Mouse (Mus musculus): Measurements from ENCODE around the gene Gm4792. TPM values are rescaled to one million over a fixed set of nuclear protein-coding genes. Genes with fewer than 3 reads are reported as not detected.

Gm4792 gene
- total and polyA plus RNA-seq, 2 experiments from 2014 or later = 0.42 TPM; not detected in 1

DNA sequence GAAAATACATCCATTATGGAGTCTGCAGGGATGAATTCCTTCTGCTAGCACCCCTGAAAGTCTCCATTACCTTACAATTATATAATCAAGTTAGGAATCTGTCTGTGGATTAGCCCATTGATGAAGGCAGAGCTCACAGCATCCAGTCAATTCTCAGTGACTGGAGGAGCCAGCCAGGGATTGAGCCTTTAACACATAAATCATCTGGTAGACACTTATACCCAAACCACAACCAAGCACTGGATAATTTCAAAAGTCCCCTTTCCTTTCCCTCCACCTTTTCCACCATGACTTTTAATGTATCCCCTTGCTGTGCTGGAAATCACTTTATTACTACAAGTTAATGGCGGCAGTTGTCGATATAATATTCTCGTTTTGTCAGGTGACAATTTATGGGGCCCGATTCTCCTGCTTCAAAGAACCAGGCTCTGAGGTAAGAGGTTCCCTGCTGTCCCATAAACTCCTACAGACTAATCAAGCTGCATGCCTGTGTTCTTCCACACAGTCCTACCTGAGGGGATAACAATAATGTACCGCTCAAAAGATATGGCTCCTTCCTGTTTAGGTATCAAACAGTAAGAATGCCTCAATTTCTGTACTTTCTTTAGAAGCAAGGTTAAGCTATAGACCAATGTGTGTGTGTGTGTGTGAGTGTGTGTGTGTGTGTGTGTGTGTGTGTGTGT lies 2.4 kb downstream of the Gm4792 start:
- Histone ChIP-seq H3K27ac (ENCODE audit: low read depth, low read length) (no peak overlapping the region), H3K9me3 (ENCODE audit: low read length) (no peaks in the 10 kb centered on the region), H3K27me3 (ENCODE audit: insufficient read depth, low read length) (no peaks in the 10 kb centered on the region), H3K9ac (replicated peaks; ENCODE audit: low read length, poor library complexity, severe bottlenecking) (no peak overlapping the region), H3K4me1 (ENCODE audit: insufficient read depth, low read length) (no peaks in the 10 kb centered on the region), H3K4me2 (ENCODE audit: low read depth, low read length, poor library complexity, severe bottlenecking) (no peak overlapping the region), H3K36me3 (ENCODE audit: insufficient read depth, low read length) (no peaks in the 10 kb centered on the region), H3K4me3 (ENCODE audit: low read depth, low read length) (no peak overlapping the region)
- no peak for ATAC-seq (ENCODE audit: low FRiP score)
- DNase-seq (ENCODE audit: low spot score) = no peak
- TF ChIP-seq CTCF (IDR thresholded peaks at IDR 0.05) = no peak
- 91% methylated on average over 5 of the region's 5 CpGs for WGBS

- no peak overlapping the region for H3K4me3 ChIP-seq (ENCODE audit: low read depth, low read length)
- no peak overlapping the region for H3K9ac ChIP-seq (replicated peaks; ENCODE audit: low read length, poor library complexity, severe bottlenecking)
- DNase-seq (ENCODE audit: low spot score) (peak; percentile 73), ATAC-seq (ENCODE audit: low FRiP score) (peak; percentile 65; the same call in 1 of the 2 replicates)
- H3K27me3 ChIP-seq (ENCODE audit: insufficient read depth, low read length) = no peaks in the 10 kb centered on the region
- no peaks in the 10 kb centered on the region for H3K4me1 ChIP-seq (ENCODE audit: insufficient read depth, low read length)
- no peak overlapping the region for H3K4me2 ChIP-seq (ENCODE audit: low read depth, low read length, poor library complexity, severe bottlenecking)
- H3K27ac ChIP-seq (ENCODE audit: low read depth, low read length) = peak overlapping the region; percentile 57
- 29% methylated on average over 6 of the region's 6 CpGs for WGBS
- no peaks in the 10 kb centered on the region for H3K36me3 ChIP-seq (ENCODE audit: insufficient read depth, low read length)
- H3K9me3 ChIP-seq (ENCODE audit: low read length) = no peaks in the 10 kb centered on the region
- no peak for TF ChIP-seq CTCF (IDR thresholded peaks at IDR 0.05)
These were observed 3.4 kb downstream of the Gm4792 start for GRCm38 (mm10) chr10:94294933-94295750.

GRCm38 (mm10) chr10:94294437-94294836 lies 4.1 kb downstream of the Gm4792 start:
- H3K4me3 ChIP-seq (ENCODE audit: low read depth, low read length) = no peak overlapping the region
- TF ChIP-seq CTCF (IDR thresholded peaks at IDR 0.05) = no peak
- DNase-seq (ENCODE audit: low spot score) (no peak), ATAC-seq (ENCODE audit: low FRiP score) (0 out of 2 replicates have a peak, but pooled peaks have one; percentile 52)
- no peak overlapping the region for H3K4me2 ChIP-seq (ENCODE audit: low read depth, low read length, poor library complexity, severe bottlenecking)
- H3K36me3 ChIP-seq (ENCODE audit: insufficient read depth, low read length) = no peaks in the 10 kb centered on the region
- H3K9me3 ChIP-seq (ENCODE audit: low read length) = no peaks in the 10 kb centered on the region
- no peaks in the 10 kb centered on the region for H3K27me3 ChIP-seq (ENCODE audit: insufficient read depth, low read length)
- 62% methylated on average over 5 of the region's 5 CpGs for WGBS
- no peak overlapping the region for H3K27ac ChIP-seq (ENCODE audit: low read depth, low read length)
- H3K9ac ChIP-seq (replicated peaks; ENCODE audit: low read length, poor library complexity, severe bottlenecking) = no peak overlapping the region
- H3K4me1 ChIP-seq (ENCODE audit: insufficient read depth, low read length) = no peaks in the 10 kb centered on the region

DNA sequence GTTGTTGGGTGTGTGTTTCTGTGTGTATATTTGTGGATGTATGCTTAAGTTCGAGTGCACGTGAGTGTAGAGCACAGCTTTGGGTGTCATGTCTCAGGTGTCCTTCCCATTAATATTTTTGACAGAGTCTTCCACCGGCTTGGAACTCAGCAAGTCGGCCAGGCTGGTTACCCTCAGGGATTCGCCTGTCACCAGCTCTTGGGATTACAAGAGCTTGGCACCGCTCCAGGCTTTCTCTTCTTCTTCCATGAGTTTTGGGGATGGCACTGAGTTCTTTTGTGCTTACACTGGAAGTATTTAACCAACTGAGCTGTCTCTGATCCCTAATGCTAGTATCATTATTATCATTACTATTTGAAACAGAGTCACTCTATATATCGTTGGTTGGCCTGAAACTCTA lies 15.7 kb downstream of the Gm4792 start:
- Histone ChIP-seq H3K27ac (ENCODE audit: low read depth, low read length) (no peak overlapping the region), H3K27me3 (ENCODE audit: insufficient read depth, low read length) (no peaks in the 10 kb centered on the region), H3K9ac (replicated peaks; ENCODE audit: low read length, poor library complexity, severe bottlenecking) (no peak overlapping the region), H3K9me3 (ENCODE audit: low read length) (no peaks in the 10 kb centered on the region), H3K36me3 (ENCODE audit: insufficient read depth, low read length) (no peaks in the 10 kb centered on the region), H3K4me3 (ENCODE audit: low read depth, low read length) (no peak overlapping the region), H3K4me1 (ENCODE audit: insufficient read depth, low read length) (no peaks in the 10 kb centered on the region; the same call in 1 of the 2 replicates), H3K4me2 (ENCODE audit: low read depth, low read length, poor library complexity, severe bottlenecking) (no peak overlapping the region)
- TF ChIP-seq CTCF (IDR thresholded peaks at IDR 0.05) = no peak
- ATAC-seq (ENCODE audit: low FRiP score) (no peak), DNase-seq (ENCODE audit: low spot score) (no peak)
- 80% methylated on average over 7 of the region's 7 CpGs for WGBS

- no peak overlapping the region for H3K9ac ChIP-seq (replicated peaks; ENCODE audit: low read length, poor library complexity, severe bottlenecking)
- 78% methylated on average over 8 of the region's 8 CpGs for WGBS
- no peak overlapping the region for H3K27ac ChIP-seq (ENCODE audit: low read depth, low read length)
- ATAC-seq (ENCODE audit: low FRiP score) = no peak
- no peaks in the 10 kb centered on the region for H3K36me3 ChIP-seq (ENCODE audit: insufficient read depth, low read length)
- TF ChIP-seq CTCF (IDR thresholded peaks at IDR 0.05) = no peak
- H3K9me3 ChIP-seq (ENCODE audit: low read length) = no peaks in the 10 kb centered on the region
- no peaks in the 10 kb centered on the region for H3K27me3 ChIP-seq (ENCODE audit: insufficient read depth, low read length)
- no peak overlapping the region for H3K4me2 ChIP-seq (ENCODE audit: low read depth, low read length, poor library complexity, severe bottlenecking)
- no peak overlapping the region for H3K4me3 ChIP-seq (ENCODE audit: low read depth, low read length)
- no peak for DNase-seq (ENCODE audit: low spot score)
- no peaks in the 10 kb centered on the region; the same call in 1 of the 2 replicates for H3K4me1 ChIP-seq (ENCODE audit: insufficient read depth, low read length)
These were observed 16.3 kb downstream of the Gm4792 start for GRCm38 (mm10) chr10:94282179-94282578.

- H3K4me1 ChIP-seq (ENCODE audit: insufficient read depth, low read length) = no peaks in the 10 kb centered on the region; the same call in 1 of the 2 replicates
- ATAC-seq (ENCODE audit: low FRiP score) (no peak), DNase-seq (ENCODE audit: low spot score) (no peak)
- no peak for TF ChIP-seq CTCF (IDR thresholded peaks at IDR 0.05)
- no peaks in the 10 kb centered on the region for H3K9me3 ChIP-seq (ENCODE audit: low read length)
- no peak overlapping the region for H3K4me3 ChIP-seq (ENCODE audit: low read depth, low read length)
- H3K4me2 ChIP-seq (ENCODE audit: low read depth, low read length, poor library complexity, severe bottlenecking) = no peak overlapping the region
- no peak overlapping the region for H3K27ac ChIP-seq (ENCODE audit: low read depth, low read length)
- no peaks in the 10 kb centered on the region for H3K36me3 ChIP-seq (ENCODE audit: insufficient read depth, low read length)
- WGBS = 56% methylated on average over 2 of the region's 2 CpGs
- H3K9ac ChIP-seq (replicated peaks; ENCODE audit: low read length, poor library complexity, severe bottlenecking) = no peak overlapping the region
- no peaks in the 10 kb centered on the region for H3K27me3 ChIP-seq (ENCODE audit: insufficient read depth, low read length)
These were observed 22.0 kb downstream of the Gm4792 start for GRCm38 (mm10) chr10:94276511-94276910.

Measured in midbrain, postnatal 0 days (tissue).